6 mouse cellular contexts compared by ENCODE assay signal in genomic region chr19:56530529-56530928, GRCm38 (mm10). TPM values are rescaled to one million over a fixed set of nuclear protein-coding genes. Genes with fewer than 3 reads are reported as not detected.
DNase-seq lines count a peak whose midpoint lies in the region; ATAC-seq and TF ChIP-seq lines count a peak whose summit lies in the region.
"Not testable (repeated sequence)": the region's sequence is repeated elsewhere in the genome, so short reads cannot be mapped to it uniquely, and the experiment has no call there.

No protein-coding gene starts in this region.

- not testable (repeated sequence) for H3K4me2 ChIP-seq in liver, postnatal 0 days (ENCODE audit: low read depth, low read length)

- ATAC-seq in CD4-positive, CD25-positive, alpha-beta regulatory T cell, adult 4 months: peak; percentile 98
- ATAC-seq in common myeloid progenitor, adult 5-6 weeks (replicated peaks; ENCODE audit: low read depth, poor library complexity, severe bottlenecking): peak; percentile 95
- ATAC-seq in hematopoietic stem cell, adult 5-6 weeks (replicated peaks in 1 of 2; ENCODE audit: insufficient read depth in 1 of 2, low FRiP score in 2 of 2, low TSS enrichment in 1 of 2, low read depth in 1 of 2, poor library complexity in 2 of 2, severe bottlenecking in 2 of 2): peak; percentile 96
- ATAC-seq in liver, postnatal 0 days: peak; percentile 22; the same call in 1 of the 2 replicates
- peak; percentile 81 for ATAC-seq in megakaryocyte progenitor cell, adult 5-6 weeks (replicated peaks; ENCODE audit: poor library complexity)
- peak; percentile 91 for ATAC-seq in neutrophil, adult 5-6 weeks (ENCODE audit: extremely low read depth, insufficient number of reproducible peaks, low FRiP score, poor library complexity, severe bottlenecking)

- not testable (repeated sequence) for DNase-seq in liver, postnatal 0 days

- H3K27ac ChIP-seq in liver, postnatal 0 days (ENCODE audit: low read depth): not testable (repeated sequence)

- H3K9me3 ChIP-seq in liver, postnatal 0 days (ENCODE audit: low read length): not testable (repeated sequence)

- H3K27me3 ChIP-seq in liver, postnatal 0 days (ENCODE audit: insufficient read depth, low read length): not testable (repeated sequence)

- WGBS in liver, postnatal 0 days (ENCODE audit: insufficient replicate concordance): no CpG with 5 or more reads among the region's 11 CpGs

- H3K36me3 ChIP-seq in liver, postnatal 0 days (replicated peaks; ENCODE audit: insufficient read depth, low read length): peaks cover 11% of the 10 kb centered on the region

- not testable (repeated sequence) for TF ChIP-seq CTCF in liver, postnatal 0 days (IDR thresholded peaks at IDR 0.05; ENCODE audit: low read depth)

- not testable (repeated sequence) for TF ChIP-seq EP300 in liver, postnatal 0 days (IDR thresholded peaks at IDR 0.05; ENCODE audit: low read depth)

- peaks cover 19% of the 10 kb centered on the region for H3K4me1 ChIP-seq in liver, postnatal 0 days (ENCODE audit: insufficient read depth)

- not testable (repeated sequence) for H3K9ac ChIP-seq in liver, postnatal 0 days (replicated peaks)

- not testable (repeated sequence) for H3K4me3 ChIP-seq in liver, postnatal 0 days (ENCODE audit: low read depth, low read length)

RNA-seq across cellular contexts. Expression of gene Dclre1a, which starts 17.5 kb away (rescaled TPM):
- 10 to 100 TPM; 11.2 to 16.2 TPM for polyA plus RNA-seq in CD4-positive, CD25-positive, alpha-beta regulatory T cell, adult 4 months (2017; shearing (Covaris generic))
- 20.3 and 25.6 TPM in 2 replicates for total RNA-seq in common myeloid progenitor, adult 5-6 weeks (2017)
- total RNA-seq in hematopoietic stem cell, adult 5-6 weeks (2017): 10.4 and 14.9 TPM in 2 replicates
- 12.1 and 14.8 TPM in 2 replicates for polyA plus RNA-seq in liver, postnatal 0 days (2015; fragmentation: Nextera tagmentation; extraction: Ambion mirVana)
- total RNA-seq in megakaryocyte progenitor cell, adult 5-6 weeks (2015): 31.1 and 37.3 TPM in 2 replicates
- 21.2 and 25.6 TPM in 2 replicates for total RNA-seq in megakaryocyte progenitor cell, adult 5-6 weeks (2017)
- total RNA-seq in neutrophil, adult 5-6 weeks (2017): 2.9 and 4.3 TPM in 2 replicates

RNA-seq across cellular contexts. Expression of gene Nhlrc2, which starts 17.5 kb away (rescaled TPM):
- 1 to 10 TPM; 6.8 to 7.8 TPM for polyA plus RNA-seq in CD4-positive, CD25-positive, alpha-beta regulatory T cell, adult 4 months (2017; shearing (Covaris generic))
- 21.0 and 22.9 TPM in 2 replicates for total RNA-seq in common myeloid progenitor, adult 5-6 weeks (2017)
- total RNA-seq in hematopoietic stem cell, adult 5-6 weeks (2017): 14.1 and 22.3 TPM in 2 replicates
- 6.5 and 6.6 TPM in 2 replicates for polyA plus RNA-seq in liver, postnatal 0 days (2015; fragmentation: Nextera tagmentation; extraction: Ambion mirVana)
- total RNA-seq in megakaryocyte progenitor cell, adult 5-6 weeks (2015): 11.1 and 11.9 TPM in 2 replicates
- 15.7 TPM in 2 replicates for total RNA-seq in megakaryocyte progenitor cell, adult 5-6 weeks (2017)
- 19.0 and 19.4 TPM in 2 replicates for total RNA-seq in neutrophil, adult 5-6 weeks (2017)

Comparison
In these comparisons a context has a peak if more than half of its experiments do, and no peak if none do; other contexts are left out.
1. ATAC-seq: peak in every context shown above with its lines; median percentile 98 in CD4-positive, CD25-positive, alpha-beta regulatory T cell, adult 4 months; 96 in hematopoietic stem cell, adult 5-6 weeks; 95 in common myeloid progenitor, adult 5-6 weeks; 91 in neutrophil, adult 5-6 weeks; 81 in megakaryocyte progenitor cell, adult 5-6 weeks; 22 in liver, postnatal 0 days.